Mouse (Mus musculus): ENCODE measurements around the gene Micu1. TPM values are rescaled to one million over a fixed set of nuclear protein-coding genes. Genes with fewer than 3 reads are reported as not detected.
A peak's percentile ranks its signal among the peaks of the same experiment; 100 is the strongest.
"Not testable (repeated sequence)": the region's sequence is repeated elsewhere in the genome, so short reads cannot be mapped to it uniquely, and the experiment has no call there.

Micu1 gene
- polyA plus RNA-seq, 1 experiment: 98.4 TPM

- DNase-seq (ENCODE audit: low spot score): no peak
Measured at GRCm38 (mm10) chr10:59848953-59849352, 146.7 kb downstream of the Micu1 start.

- DNase-seq (ENCODE audit: low spot score): no peak
Measured at GRCm38 (mm10) chr10:59849371-59849770, 147.1 kb downstream of the Micu1 start.

- DNase-seq (ENCODE audit: low spot score): no peak
Measured at GRCm38 (mm10) chr10:59857157-59857556, 154.9 kb downstream of the Micu1 start.

- DNase-seq (ENCODE audit: low spot score): no peak
Measured at GRCm38 (mm10) chr10:59860684-59861083, 158.4 kb downstream of the Micu1 start.

- no peak for DNase-seq (ENCODE audit: low spot score)
Measured at GRCm38 (mm10) chr10:59861201-59861600, 158.9 kb downstream of the Micu1 start.

- DNase-seq (ENCODE audit: low spot score): no peak
Measured at GRCm38 (mm10) chr10:59862816-59863440, 160.7 kb downstream of the Micu1 start.

- DNase-seq (ENCODE audit: low spot score): no peak
Measured at GRCm38 (mm10) chr10:59863620-59864019, 161.3 kb downstream of the Micu1 start.

- DNase-seq (ENCODE audit: low spot score): no peak
Measured at GRCm38 (mm10) chr10:59864232-59864875, 162.1 kb downstream of the Micu1 start.

- peak; percentile 76 for DNase-seq (ENCODE audit: low spot score)
Measured at GRCm38 (mm10) chr10:59864884-59865726, 162.8 kb downstream of the Micu1 start.

GRCm38 (mm10) chr10:59868266-59868665, 166.0 kb downstream of the Micu1 start:
- no peak for DNase-seq (ENCODE audit: low spot score)

GRCm38 (mm10) chr10:59870038-59870437, 167.8 kb downstream of the Micu1 start:
- no peak for DNase-seq (ENCODE audit: low spot score)

GRCm38 (mm10) chr10:59872651-59873050, 170.4 kb downstream of the Micu1 start:
- DNase-seq (ENCODE audit: low spot score): not testable (repeated sequence)

GRCm38 (mm10) chr10:59873206-59873605, 170.9 kb downstream of the Micu1 start:
- DNase-seq (ENCODE audit: low spot score): no peak

- DNase-seq (ENCODE audit: low spot score): no peak
Measured at GRCm38 (mm10) chr10:59873613-59874012, 171.3 kb downstream of the Micu1 start.

- DNase-seq (ENCODE audit: low spot score): no peak
Measured at GRCm38 (mm10) chr10:59875396-59875795, 173.1 kb downstream of the Micu1 start.

GRCm38 (mm10) chr10:59876698-59877097, 174.4 kb downstream of the Micu1 start:
- DNase-seq (ENCODE audit: low spot score): not testable (repeated sequence)

GRCm38 (mm10) chr10:59877421-59878117, 175.3 kb downstream of the Micu1 start:
- DNase-seq (ENCODE audit: low spot score): no peak

GRCm38 (mm10) chr10:59878823-59879222, 176.5 kb downstream of the Micu1 start:
- DNase-seq (ENCODE audit: low spot score): no peak

GRCm38 (mm10) chr10:59879255-59880028, 177.2 kb downstream of the Micu1 start, which contains the start of gene Dnajb12:
TSS of gene Dnajb12 (plus strand) at chr10:59879556.
- DNase-seq (ENCODE audit: low spot score): peak; percentile 96

GRCm38 (mm10) chr10:59880029-59880386, 177.7 kb downstream of the Micu1 start:
- DNase-seq (ENCODE audit: low spot score): no peak

GRCm38 (mm10) chr10:59880837-59881236, 178.6 kb downstream of the Micu1 start:
- no peak for DNase-seq (ENCODE audit: low spot score)

All from urinary bladder, adult 2 months (tissue).